Mouse (Mus musculus): ENCODE measurements around the gene Ptgis. TPM values are rescaled to one million over a fixed set of nuclear protein-coding genes. Genes with fewer than 3 reads are reported as not detected.
"Not testable (repeated sequence)": the region's sequence is repeated elsewhere in the genome, so short reads cannot be mapped to it uniquely, and the experiment has no call there.

Ptgis gene
- polyA plus RNA-seq, 1 experiment from 2014 or later = 20.6 TPM

DNA sequence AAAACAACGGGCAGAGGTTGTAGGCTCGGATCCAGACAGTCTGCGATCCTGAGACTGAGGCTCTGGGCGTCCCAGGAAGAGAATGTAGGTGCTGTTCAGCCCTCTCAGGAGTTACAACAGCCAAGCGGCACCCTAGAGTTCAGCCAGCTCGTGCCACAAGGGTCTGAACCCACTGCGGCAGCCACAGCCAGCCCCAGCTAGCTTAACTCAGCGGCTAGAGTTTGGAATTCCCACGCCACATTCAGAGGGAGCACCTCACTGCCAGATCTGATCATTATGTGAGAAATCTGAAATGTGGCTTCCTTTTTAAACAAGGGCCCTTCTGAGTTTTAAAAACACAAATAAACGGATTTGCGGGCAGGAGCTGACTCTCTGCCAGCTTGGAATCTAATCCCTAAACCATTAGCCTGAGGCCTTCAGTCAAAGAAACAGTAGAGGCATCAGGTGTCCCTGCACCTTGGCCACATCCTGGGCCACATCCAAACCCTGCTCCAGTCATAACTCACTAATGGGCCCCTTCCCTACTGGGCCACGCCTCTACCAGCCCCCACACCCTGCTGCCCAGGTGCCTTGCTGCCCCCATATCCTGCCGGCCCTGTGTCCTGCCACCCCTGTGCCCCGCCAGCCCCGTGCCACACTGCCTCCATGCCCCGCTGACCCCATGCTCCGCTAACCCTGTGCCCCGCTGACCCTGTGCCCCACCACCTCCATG lies 34.3 kb downstream of the Ptgis start:
- H3K9ac ChIP-seq (replicated peaks; ENCODE audit: low read length) = no peak overlapping the region
- H3K27ac ChIP-seq (ENCODE audit: low read length) = no peak overlapping the region
- no peak overlapping the region for H3K4me2 ChIP-seq (replicated peaks; ENCODE audit: low read depth, low read length)
- peak; percentile 30; the same call in 1 of the 2 replicates for ATAC-seq (ENCODE audit: low FRiP score, low TSS enrichment)
- peaks cover 17% of the 10 kb centered on the region; the same call in 1 of the 2 replicates for H3K4me1 ChIP-seq (ENCODE audit: insufficient read depth, low read length)
- no peaks in the 10 kb centered on the region for H3K27me3 ChIP-seq (ENCODE audit: insufficient read depth, low read length)
- WGBS = 75% methylated on average over 18 of the region's 18 CpGs
- H3K36me3 ChIP-seq (ENCODE audit: insufficient read depth, low read length) = no peaks in the 10 kb centered on the region
- no peak overlapping the region for H3K4me3 ChIP-seq (ENCODE audit: low read length)
- H3K9me3 ChIP-seq (ENCODE audit: low read length) = no peaks in the 10 kb centered on the region

DNA sequence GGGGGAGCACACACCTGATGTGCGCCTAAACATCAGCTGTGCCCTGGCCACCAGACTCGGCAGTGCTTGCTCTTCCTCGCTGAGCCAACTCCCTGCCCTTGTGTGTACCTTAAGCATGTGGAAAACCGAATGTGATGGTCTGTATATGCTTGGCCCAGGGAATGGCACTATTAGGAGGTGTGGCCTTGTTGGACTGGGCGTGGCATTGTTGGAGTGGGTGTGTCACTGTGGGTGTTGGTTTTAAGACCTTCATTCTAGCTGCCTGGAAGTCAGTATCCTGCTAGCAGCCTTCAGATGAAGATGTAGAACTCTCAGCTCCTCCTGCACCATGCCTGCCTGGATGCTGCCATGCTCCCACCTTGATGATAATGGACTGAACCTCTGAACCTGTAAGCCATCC lies 35.7 kb downstream of the Ptgis start:
- not testable (repeated sequence) for ATAC-seq (ENCODE audit: low FRiP score, low TSS enrichment); H3K27me3 ChIP-seq (ENCODE audit: insufficient read depth, low read length); H3K27ac ChIP-seq (ENCODE audit: low read length); H3K9ac ChIP-seq (replicated peaks; ENCODE audit: low read length); H3K4me3 ChIP-seq (ENCODE audit: low read length); H3K36me3 ChIP-seq (ENCODE audit: insufficient read depth, low read length); H3K4me2 ChIP-seq (replicated peaks; ENCODE audit: low read depth, low read length); H3K9me3 ChIP-seq (ENCODE audit: low read length)
- H3K4me1 ChIP-seq (ENCODE audit: insufficient read depth, low read length) = peaks cover 17% of the 10 kb centered on the region; the same call in 1 of the 2 replicates
- 87% methylated on average over 5 of the region's 5 CpGs for WGBS

DNA sequence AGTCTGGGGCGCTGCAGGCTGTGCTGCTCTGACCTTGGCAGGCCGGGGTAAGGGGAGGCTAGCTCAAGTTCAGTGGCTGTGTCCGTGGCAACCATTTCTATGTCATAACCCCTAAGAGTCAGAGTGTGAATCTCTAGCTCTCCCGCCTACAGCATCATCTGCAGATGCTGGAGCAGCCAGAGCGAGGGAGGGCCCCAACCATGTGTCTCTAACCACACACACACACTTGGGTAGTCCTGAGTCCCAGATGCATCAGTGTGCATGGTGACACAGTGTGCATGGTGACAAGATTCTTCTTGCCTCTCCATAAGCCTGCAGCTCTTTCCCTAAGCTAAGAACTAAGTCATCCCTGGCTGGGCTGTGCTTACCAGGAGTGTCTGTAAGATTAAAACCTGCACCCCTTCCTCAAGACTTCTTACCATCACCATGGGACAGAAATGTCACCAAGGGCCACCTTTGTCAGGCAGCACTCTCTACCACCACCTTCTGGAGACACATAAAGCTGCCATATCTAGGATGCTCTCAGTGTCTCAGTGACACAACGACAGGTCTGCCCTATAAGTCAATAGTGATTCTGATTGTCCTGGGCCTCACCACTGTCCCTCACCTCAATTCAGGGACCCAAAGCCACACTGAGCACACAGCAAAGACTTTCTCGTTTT lies 36.8 kb downstream of the Ptgis start:
- 60% methylated on average over 7 of the region's 7 CpGs for WGBS
- Histone ChIP-seq H3K27ac (ENCODE audit: low read length) (no peak overlapping the region), H3K4me3 (ENCODE audit: low read length) (no peak overlapping the region), H3K36me3 (ENCODE audit: insufficient read depth, low read length) (no peaks in the 10 kb centered on the region), H3K27me3 (ENCODE audit: insufficient read depth, low read length) (no peaks in the 10 kb centered on the region), H3K4me1 (ENCODE audit: insufficient read depth, low read length) (peaks cover 19% of the 10 kb centered on the region; the same call in 1 of the 2 replicates), H3K9ac (replicated peaks; ENCODE audit: low read length) (no peak overlapping the region), H3K9me3 (ENCODE audit: low read length) (no peaks in the 10 kb centered on the region), H3K4me2 (replicated peaks; ENCODE audit: low read depth, low read length) (no peak overlapping the region)
- ATAC-seq (ENCODE audit: low FRiP score, low TSS enrichment) = no peak

DNA sequence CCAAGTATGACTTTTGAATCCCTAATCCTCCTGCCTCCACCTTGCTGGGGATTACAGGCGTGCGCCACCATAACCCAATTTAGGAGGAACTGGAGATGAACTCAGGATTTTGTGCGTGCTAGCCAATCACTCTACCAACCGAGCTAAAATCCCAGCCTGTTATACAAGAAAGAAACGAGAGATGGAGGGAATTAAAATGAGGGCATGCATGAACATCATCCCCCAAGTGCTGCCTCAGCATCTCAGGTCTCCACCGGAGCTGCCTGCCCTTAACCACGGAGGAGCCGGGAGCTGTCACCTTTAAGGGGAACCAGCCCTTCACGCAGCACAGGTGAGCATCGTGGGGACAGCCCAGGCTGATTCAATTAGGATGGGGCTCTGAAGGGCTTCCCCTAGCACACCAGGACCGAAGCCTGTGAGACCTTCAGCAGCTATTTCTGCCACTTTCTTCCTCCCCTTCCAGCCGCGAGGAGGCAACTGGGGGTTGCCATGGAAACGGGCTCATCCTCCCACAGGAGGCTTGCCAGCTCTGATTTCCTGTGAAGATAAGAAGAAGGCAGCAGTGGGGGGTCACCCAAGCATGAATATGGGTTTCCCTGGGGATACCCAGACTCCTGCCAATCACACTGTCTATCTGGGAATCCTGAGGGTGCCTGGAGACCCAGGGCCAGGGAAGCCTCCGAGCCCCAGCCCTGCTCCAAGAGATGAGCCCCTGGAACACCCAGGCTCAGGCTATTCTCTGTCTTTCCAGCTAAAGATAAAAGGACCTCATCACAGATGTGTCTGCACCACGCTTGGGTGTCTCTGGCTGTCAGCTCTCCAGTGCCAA lies 38.7 kb downstream of the Ptgis start:
- Histone ChIP-seq H3K27ac (ENCODE audit: low read length) (no peak overlapping the region), H3K9ac (replicated peaks; ENCODE audit: low read length) (no peak overlapping the region), H3K4me3 (ENCODE audit: low read length) (no peak overlapping the region), H3K36me3 (ENCODE audit: insufficient read depth, low read length) (no peaks in the 10 kb centered on the region), H3K9me3 (ENCODE audit: low read length) (no peaks in the 10 kb centered on the region), H3K4me2 (replicated peaks; ENCODE audit: low read depth, low read length) (no peak overlapping the region), H3K27me3 (ENCODE audit: insufficient read depth, low read length) (no peaks in the 10 kb centered on the region), H3K4me1 (ENCODE audit: insufficient read depth, low read length) (peaks cover 20% of the 10 kb centered on the region; the same call in 1 of the 2 replicates)
- WGBS = 25% methylated on average over 16 of the region's 16 CpGs
- no peak for ATAC-seq (ENCODE audit: low FRiP score, low TSS enrichment)

DNA sequence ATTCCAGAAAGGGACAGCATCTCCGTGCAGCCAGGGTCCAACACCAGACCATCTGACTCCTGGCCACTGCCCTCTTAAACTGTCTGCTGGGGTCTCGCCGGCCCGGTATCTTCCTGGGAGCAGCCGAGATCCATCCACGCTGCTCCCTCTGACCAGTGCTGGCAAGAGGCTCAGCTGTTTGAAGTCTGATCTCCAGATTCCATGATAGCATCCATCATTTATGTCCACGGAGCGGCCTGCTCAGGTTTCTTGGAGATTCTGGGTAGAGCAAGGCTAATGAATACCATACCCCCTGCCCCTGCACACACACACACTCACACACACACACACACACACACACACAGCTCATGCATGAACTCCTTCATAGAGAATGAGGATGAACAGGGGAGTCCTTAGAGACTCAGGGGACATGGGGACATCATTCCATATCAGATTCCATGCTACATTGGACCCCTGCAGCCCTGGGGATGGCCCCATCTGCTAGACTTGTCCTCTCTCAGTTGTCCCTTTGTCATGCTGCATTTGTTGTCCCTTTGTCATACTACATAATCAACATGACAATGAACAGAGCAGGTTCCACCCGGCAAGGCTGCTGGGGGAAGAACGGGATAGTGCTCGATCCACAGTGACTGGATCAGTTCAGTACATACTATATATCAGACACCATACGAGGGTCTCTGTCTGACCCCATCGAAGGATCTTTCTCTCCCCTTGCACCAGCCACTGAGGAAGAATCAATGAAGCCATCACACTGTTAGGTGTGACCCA lies 41.6 kb downstream of the Ptgis start:
- no peak overlapping the region for H3K9ac ChIP-seq (replicated peaks; ENCODE audit: low read length)
- H3K27me3 ChIP-seq (ENCODE audit: insufficient read depth, low read length) = no peaks in the 10 kb centered on the region
- no peaks in the 10 kb centered on the region for H3K9me3 ChIP-seq (ENCODE audit: low read length)
- H3K36me3 ChIP-seq (ENCODE audit: insufficient read depth, low read length) = no peaks in the 10 kb centered on the region
- H3K4me1 ChIP-seq (ENCODE audit: insufficient read depth, low read length) = peaks cover 15% of the 10 kb centered on the region; the same call in 1 of the 2 replicates
- WGBS = 42% methylated on average over 13 of the region's 13 CpGs
- no peak overlapping the region for H3K27ac ChIP-seq (ENCODE audit: low read length)
- no peak overlapping the region for H3K4me3 ChIP-seq (ENCODE audit: low read length)
- ATAC-seq (ENCODE audit: low FRiP score, low TSS enrichment) = 0 out of 2 replicates have a peak, but pooled peaks have one; percentile 36
- no peak overlapping the region for H3K4me2 ChIP-seq (replicated peaks; ENCODE audit: low read depth, low read length)

DNA sequence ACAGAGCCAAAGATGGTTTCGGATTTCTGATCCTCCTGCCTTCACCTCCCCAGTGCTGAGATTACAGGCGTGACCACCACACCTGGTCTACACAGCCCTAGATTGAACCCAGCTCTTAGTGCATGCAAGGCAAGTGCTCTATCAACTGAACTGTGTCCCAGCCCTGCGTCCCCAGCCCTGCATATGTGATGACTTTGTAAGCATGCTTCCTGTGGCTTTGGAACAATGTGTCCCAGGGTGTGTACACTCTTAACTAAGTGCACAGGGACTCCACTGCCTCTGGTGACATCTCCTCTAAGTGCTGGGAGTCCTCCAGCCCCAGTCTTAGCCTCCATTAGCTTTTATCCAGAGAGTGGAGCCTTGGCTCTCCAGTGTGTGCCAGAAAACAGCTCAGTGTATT lies 47.0 kb downstream of the Ptgis start:
- WGBS = 70% methylated on average over 3 of the region's 3 CpGs
- ATAC-seq (ENCODE audit: low FRiP score, low TSS enrichment) = no peak
- no peaks in the 10 kb centered on the region for H3K36me3 ChIP-seq (ENCODE audit: insufficient read depth, low read length)

DNA sequence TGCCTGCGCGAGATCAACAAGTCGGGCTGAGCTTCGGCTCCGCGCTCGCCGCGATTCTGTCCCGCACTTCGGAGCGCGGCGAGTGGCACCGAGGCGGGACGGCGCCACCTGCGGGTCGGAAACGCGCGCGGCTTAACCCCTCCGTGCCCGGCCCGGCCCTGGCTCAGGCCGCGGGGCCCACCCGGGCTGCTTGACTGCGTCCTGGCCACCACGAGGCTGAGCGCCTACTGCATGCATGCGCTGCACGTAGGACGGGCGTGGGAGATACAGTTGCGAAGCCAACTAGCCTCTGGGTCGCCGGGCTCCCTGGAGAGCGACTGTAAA lies 50.4 kb downstream of the Ptgis start, which contains the start of gene Kcnb1:
Kcnb1 (minus strand) TSS at position 80 of the 324 bp plus-strand sequence.
- Histone ChIP-seq H3K4me2 (replicated peaks; ENCODE audit: low read depth, low read length) (peak within 1 kb of the TSS; percentile 94), H3K9ac (replicated peaks; ENCODE audit: low read length) (peak within 1 kb of the TSS; percentile 66), H3K36me3 (ENCODE audit: insufficient read depth, low read length) (no peaks in the 10 kb centered on the region), H3K27ac (ENCODE audit: low read length) (0 out of 2 replicates have a peak within 1 kb of the TSS, but pooled peaks have one; percentile 24), H3K9me3 (ENCODE audit: low read length) (no peaks in the 10 kb centered on the region), H3K4me1 (ENCODE audit: insufficient read depth, low read length) (peaks cover 26% of the 10 kb centered on the region), H3K27me3 (ENCODE audit: insufficient read depth, low read length) (peaks cover 14% of the 10 kb centered on the region), H3K4me3 (ENCODE audit: low read length) (peak within 1 kb of the TSS; percentile 59)
- peak; percentile 16 for ATAC-seq (ENCODE audit: low FRiP score, low TSS enrichment)
- WGBS = 0% methylated on average over 35 of the region's 41 CpGs

More for the DNA sequence above, 47.0 kb downstream of the Ptgis start:
- Histone ChIP-seq H3K27ac (ENCODE audit: low read length) (no peak overlapping the region), H3K4me3 (ENCODE audit: low read length) (no peak overlapping the region), H3K27me3 (ENCODE audit: insufficient read depth, low read length) (peaks cover 9% of the 10 kb centered on the region; the same call in 1 of the 2 replicates), H3K4me1 (ENCODE audit: insufficient read depth, low read length) (peaks cover 26% of the 10 kb centered on the region), H3K9ac (replicated peaks; ENCODE audit: low read length) (no peak overlapping the region), H3K4me2 (replicated peaks; ENCODE audit: low read depth, low read length) (no peak overlapping the region), H3K9me3 (ENCODE audit: low read length) (no peaks in the 10 kb centered on the region)

DNA sequence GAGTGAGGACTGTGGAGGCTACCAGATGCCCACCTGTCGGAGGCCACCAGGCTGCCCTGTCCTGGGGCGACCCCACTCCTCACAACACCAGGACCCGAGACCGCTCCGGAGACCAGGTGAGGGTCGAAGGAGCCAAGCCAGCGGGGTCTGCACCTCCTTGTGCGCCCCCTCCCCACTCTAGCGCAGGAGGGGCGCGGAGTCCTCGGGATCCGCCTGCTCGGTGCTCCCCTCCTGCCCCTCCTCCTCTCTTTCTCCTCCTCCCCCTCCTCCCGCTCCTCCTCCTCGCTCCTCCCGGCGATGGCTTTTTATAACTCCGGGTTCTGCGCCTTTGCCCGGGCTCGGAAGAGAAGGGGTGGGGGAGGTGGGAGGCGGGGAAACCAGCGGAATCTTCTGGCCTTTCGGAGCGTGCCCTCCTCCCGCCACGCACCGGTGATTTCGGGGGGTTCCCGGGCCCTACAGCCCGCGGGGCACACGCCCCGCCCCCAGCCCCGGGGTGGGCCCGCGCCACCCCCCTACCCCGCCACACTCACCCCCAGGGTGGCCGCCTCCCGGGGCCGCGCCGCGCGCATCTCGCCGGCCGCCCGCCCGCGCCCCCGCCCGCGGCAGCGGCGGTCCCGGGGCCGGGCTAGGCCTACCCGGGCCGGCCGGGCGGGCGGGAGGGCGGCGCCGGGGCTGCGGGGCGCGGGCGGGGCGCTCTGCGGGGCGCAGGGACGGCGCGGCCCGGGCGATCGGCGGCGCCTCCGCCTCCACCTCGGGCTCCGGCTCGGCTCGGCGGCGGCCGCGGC lies 50.9 kb downstream of the Ptgis start:
- under 1% methylated on average over 25 of the region's 91 CpGs for WGBS
- Histone ChIP-seq H3K9ac (replicated peaks; ENCODE audit: low read length) (peak overlapping the region; percentile 66), H3K27me3 (ENCODE audit: insufficient read depth, low read length) (peaks cover 14% of the 10 kb centered on the region), H3K4me1 (ENCODE audit: insufficient read depth, low read length) (peaks cover 26% of the 10 kb centered on the region), H3K36me3 (ENCODE audit: insufficient read depth, low read length) (no peaks in the 10 kb centered on the region), H3K27ac (ENCODE audit: low read length) (no peak overlapping the region), H3K9me3 (ENCODE audit: low read length) (no peaks in the 10 kb centered on the region), H3K4me2 (replicated peaks; ENCODE audit: low read depth, low read length) (peak overlapping the region; percentile 94), H3K4me3 (ENCODE audit: low read length) (peak overlapping the region; percentile 59)
- peak; percentile 53 for ATAC-seq (ENCODE audit: low FRiP score, low TSS enrichment)

All from kidney, embryonic 16.5 days (tissue).